Mouse (Mus musculus) NIH3T3 (cell line): ENCODE data around the gene Mrpl33.

Experiments used
- DNase-seq: peaks from one replicate; pipeline ENCODE4 v3.0.0-alpha.2; 2012; ENCODE audit warnings: low read depth

Mrpl33 gene

DNA sequence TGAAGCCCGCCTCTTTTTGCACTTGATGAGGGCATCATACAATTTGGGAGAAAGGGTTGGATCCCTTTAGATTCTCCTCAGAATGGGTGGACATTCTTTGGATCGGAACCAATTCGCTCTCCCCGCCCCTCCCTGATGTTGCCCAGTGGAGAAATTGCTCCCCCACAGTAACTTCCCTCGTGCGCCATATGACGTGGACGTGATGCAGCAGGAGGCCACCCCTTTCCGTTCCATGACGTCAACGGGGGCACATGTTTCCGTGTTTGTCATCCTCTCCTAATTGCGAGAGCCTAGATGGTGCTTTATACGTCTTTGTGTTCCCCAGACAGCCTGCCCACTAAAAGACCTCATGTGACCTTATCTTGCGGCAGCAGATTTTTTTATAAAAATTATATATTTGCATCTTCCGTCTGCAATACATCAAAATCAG, 101.6 kb downstream of the Mrpl33 start:
- DNase-seq, result peak; percentile 96

DNA sequence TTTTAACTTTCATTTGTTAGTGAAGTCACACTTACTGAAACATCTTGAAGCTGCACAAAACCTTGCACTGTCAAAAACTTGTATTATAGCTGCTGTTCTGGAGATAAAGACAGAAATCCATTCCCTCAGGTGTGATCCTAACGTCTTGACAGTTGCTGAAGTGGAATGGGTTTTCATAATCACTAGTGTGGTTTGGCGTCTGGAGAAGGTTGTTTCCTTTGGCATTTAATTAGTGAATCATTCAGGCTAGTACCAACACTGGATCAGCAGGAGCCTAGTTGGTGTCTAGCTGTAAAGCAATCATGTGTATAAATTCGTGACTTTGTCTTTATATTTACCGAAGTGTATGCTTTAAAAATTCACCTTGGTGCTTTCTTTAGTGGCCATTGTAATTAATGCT, 102.2 kb downstream of the Mrpl33 start:
- peak; percentile 47 for DNase-seq

DNA sequence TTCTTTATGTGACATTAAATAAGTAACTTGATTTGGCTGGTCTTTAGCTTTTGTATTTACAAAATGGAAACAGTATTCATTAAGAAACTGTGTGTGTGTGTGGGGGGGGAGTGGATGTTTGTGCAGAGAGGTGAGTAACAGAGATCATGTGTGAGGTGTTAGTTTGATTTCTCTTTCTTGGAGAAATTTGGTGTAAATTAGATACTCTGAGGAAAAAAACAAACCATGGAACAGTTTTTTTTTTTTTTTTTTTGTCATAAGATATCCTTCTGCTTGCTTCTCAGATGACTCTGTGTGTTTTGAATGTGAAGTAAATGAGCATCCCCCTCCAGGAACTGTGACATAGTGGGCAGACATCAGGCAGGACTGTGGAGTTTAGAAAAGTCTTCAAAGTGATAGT, 102.7 kb downstream of the Mrpl33 start:
- DNase-seq, result no peak

DNA sequence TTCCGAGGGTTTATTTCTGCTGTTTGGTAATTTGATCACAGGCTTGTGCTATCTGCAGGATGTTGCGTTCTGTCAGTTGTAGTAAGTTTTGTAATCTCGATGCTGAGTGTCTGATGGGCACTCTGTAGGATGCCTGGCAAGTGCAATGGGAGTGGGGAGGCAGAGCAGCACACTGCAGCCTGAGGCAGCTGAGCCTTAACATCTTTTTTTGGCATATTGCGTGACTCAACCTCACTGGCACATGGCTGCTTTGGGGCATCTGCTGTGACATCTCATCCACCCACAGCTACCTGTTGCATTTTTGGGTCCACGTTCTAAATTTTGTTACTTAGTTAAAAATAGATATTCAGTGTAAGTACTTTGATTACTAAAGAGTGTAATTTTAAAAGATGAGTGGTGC, 108.2 kb downstream of the Mrpl33 start:
- no peak for DNase-seq

DNA sequence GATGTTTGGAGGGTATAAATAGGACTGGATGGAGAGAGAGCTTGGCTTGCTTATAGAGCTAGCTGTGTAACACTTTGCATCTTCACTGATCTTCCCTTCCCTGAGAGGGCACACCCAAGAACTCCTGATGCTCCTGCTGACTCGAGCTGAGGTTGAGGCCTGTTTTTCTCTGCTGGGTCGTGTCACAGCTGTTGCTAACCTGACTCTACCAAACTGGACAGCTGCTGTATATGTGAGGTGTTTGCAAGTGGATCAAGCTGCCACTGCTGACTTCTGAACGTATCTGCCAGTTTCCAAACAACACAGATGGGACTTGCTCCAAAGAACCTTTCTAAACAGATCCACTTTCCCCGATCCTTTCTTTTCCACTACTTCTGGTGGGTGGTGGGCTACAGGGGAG, 110.1 kb downstream of the Mrpl33 start:
- no peak for DNase-seq

DNA sequence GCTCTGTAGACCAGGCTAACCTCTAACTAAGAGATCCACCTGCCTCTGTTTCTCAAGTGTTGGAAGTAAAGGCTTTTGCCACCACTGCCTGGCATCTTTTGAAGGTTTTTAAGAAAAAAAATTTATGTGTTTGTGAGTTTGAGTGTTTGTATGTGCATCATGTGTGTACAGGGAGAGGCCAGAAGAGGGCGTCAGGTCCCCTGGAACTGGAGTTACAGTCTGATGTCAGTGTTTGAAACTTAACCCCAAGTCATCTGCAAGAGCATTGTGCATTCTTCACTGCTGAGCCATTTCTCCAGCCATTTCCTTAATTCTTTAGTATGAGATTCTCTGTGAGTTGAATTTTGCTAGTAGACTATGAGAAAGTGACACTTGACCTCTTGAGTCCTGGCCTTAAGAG, 112.7 kb downstream of the Mrpl33 start:
- peak; percentile 45 for DNase-seq

DNA sequence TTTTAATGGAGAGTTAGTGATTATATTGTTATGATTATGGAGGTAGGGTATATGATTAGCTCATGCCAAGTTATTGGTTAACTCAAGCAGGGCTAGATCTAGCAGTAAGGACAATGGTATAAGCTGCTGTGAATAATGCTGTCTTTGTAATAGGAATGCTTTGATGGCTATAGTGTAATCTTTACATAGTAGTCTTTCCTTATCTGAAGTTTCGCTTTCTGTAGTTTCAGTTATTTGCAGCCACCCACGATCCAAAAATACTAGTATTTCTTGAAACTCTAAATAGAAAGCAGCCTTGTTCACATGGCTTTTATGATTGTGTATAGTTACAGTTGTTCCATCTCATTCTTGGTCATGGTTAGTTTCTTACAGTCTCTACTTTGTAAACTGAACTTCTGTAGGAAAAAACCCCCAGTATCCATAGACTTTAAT, 116.6 kb downstream of the Mrpl33 start:
- DNase-seq, result no peak

DNA sequence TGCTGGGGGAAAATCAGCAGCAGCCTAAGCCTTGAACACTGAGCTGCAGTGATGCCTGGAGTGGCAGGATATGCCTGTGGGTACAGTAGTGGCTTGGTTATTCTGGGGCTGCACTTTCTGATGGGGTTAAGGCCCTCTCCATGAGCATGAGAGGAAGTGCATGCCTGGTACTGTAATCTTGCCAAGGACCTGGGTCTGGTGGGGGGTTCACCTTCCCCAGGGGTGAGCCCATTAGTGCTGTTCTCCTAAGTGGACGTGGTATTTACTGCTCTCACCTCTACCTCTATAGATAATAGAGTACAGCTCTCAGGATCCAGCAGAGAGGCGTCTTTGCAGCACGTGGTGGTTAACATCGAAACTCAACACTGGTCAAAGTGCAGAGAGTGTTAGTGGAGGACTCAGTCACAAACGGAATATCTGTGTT, 117.1 kb downstream of the Mrpl33 start:
- no peak for DNase-seq
